Mouse (Mus musculus) E14TG2a.4 (cell line): ENCODE results near the gene Stard3.

ENCODE experiments used
- H3K27me3 ChIP-seq: 2 replicates; pipeline ENCODE4 v1.6.1; 2014; ENCODE audit warnings: low read length, control low read depth; ENCODE audit not compliant: insufficient read depth
- H3K36me3 ChIP-seq: 2 replicates; pipeline ENCODE4 v1.6.1; 2014; ENCODE audit warnings: low read length, control low read depth; ENCODE audit not compliant: insufficient read depth
- H3K4me1 ChIP-seq: replicated peaks from 2 replicates; pipeline ENCODE4 v1.6.1; 2014; ENCODE audit warnings: low read depth, low read length, control low read depth
- H3K4me3 ChIP-seq: replicated peaks from 2 replicates; pipeline ENCODE4 v1.5.1; 2014; ENCODE audit warnings: mild to moderate bottlenecking, low read length
- H3K9me3 ChIP-seq: 2 replicates; pipeline ENCODE4 v1.6.1; 2014; ENCODE audit warnings: low read length, control low read depth
- CTCF ChIP-seq: conservative IDR thresholded peaks from 2 replicates; pipeline ENCODE4 v1.5.1; 2014; ENCODE audit warnings: low read length
- NANOG ChIP-seq: IDR thresholded peaks from 2 replicates; pipeline ENCODE4 v1.6.1; 2014; ENCODE audit warnings: borderline replicate concordance, low read length, mixed read lengths
- POU5F1 ChIP-seq: IDR thresholded peaks from 2 replicates; pipeline ENCODE4 v1.6.1; 2014; ENCODE audit warnings: low read length, borderline replicate concordance

The Stard3 gene

DNA sequence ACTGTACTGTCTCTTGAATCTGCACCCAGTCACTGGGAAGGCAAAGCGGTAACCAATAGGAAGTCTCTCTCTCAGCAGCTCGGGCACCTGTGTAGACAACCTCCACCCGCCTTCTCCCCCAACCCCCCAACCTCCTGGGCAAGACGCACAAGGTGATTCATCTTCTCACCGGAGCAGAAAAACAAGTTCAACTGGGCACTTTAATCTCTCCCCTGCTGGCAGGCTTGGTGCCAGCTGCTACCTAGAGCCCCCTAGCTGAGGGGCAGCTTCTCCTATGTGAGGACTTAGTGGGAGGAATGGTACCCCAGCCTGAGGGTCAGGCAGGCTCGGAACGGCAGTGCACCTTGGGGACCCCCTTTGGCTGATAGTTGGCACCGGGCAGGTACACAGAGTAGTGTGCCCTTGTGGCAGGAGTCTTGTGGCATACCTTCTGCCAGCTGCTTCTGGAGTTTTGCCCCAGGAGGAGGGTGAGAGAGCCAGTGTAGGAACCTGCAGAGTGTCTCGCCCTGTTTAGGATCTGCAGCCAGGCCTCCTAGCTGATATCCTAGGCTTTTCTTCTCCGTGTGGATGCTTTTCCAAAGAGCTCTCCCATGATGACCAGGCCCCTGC is 60.9 kb downstream of the Stard3 start:
- no peaks in the 10 kb centered on the region for H3K9me3 ChIP-seq
- peaks cover 16% of the 10 kb centered on the region for H3K36me3 ChIP-seq
- no peak overlapping the region for H3K4me3 ChIP-seq
- TF ChIP-seq POU5F1 (no peak), NANOG (no peak), CTCF (no peak)
- H3K27me3 ChIP-seq, result peaks cover 29% of the 10 kb centered on the region
- peaks cover 19% of the 10 kb centered on the region for H3K4me1 ChIP-seq

DNA sequence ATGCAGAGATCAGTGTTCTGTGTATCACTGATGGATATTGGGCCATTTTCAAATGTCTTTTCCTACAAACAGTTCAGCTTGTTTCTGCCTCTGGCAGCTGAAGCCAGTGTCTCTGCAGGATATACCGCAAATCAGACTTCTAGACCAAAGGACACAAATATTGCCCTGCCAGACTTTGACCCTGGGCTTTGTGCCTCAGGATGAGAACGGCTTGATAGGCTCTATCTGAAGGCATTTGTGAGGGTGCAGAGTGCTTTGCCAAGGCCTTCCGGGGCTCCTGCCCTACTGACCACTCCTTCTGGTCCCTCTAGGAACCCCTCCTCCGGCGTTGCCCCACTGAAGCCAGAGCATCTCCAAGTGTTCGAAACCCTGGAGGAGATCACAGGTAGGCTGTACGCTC is 68.4 kb downstream of the Stard3 start:
- Histone ChIP-seq H3K4me3 (no peak overlapping the region), H3K27me3 (peaks cover 6% of the 10 kb centered on the region; the same call in 1 of the 2 replicates), H3K36me3 (peaks cover 34% of the 10 kb centered on the region), H3K9me3 (no peaks in the 10 kb centered on the region), H3K4me1 (peaks cover 3% of the 10 kb centered on the region; the same call in 1 of the 2 replicates)
- no peak for TF ChIP-seq NANOG
- TF ChIP-seq POU5F1, result no peak
- no peak for TF ChIP-seq CTCF

- Histone ChIP-seq H3K4me3 (no peak overlapping the region), H3K36me3 (peaks cover 27% of the 10 kb centered on the region), H3K4me1 (peaks cover 6% of the 10 kb centered on the region; the same call in 1 of the 2 replicates), H3K9me3 (no peaks in the 10 kb centered on the region), H3K27me3 (peaks cover 6% of the 10 kb centered on the region; the same call in 1 of the 2 replicates)
- no peak for TF ChIP-seq NANOG
- no peak for TF ChIP-seq CTCF
- TF ChIP-seq POU5F1, result no peak
Observed at GRCm38 (mm10) chr11:98428436-98428835, 70.3 kb downstream of the Stard3 start.
